Mouse (Mus musculus) heart, adult 2 months (tissue): ENCODE measurements at regions not wholly inside any gene's neighbourhood (a gene's known extent, or its start where the extent isn't known, plus 50 kb on each side); places are given as distances from the start of the nearest gene placed in this dataset.

ENCODE experiments used
- CTCF ChIP-seq: fragments of 200-600 bp; IDR thresholded peaks from 2 replicates; pipeline ENCODE4 v1.8.1; 2022; ENCODE audit warnings: antibody characterized with exemption, mild to moderate bottlenecking, moderate library complexity
- EP300 ChIP-seq: fragments of 200-500 bp; IDR thresholded peaks from 2 replicates; pipeline ENCODE4 v1.6.1; 2011; ENCODE audit warnings: low read depth, low read length, control low read depth; ENCODE audit not compliant: insufficient read depth
- POLR2A ChIP-seq: fragments of 200-500 bp; IDR thresholded peaks from 2 replicates; pipeline ENCODE4 v1.6.1; 2011; ENCODE audit warnings: mild to moderate bottlenecking, low read depth, low read length, control low read depth; ENCODE audit not compliant: insufficient read depth

DNA sequence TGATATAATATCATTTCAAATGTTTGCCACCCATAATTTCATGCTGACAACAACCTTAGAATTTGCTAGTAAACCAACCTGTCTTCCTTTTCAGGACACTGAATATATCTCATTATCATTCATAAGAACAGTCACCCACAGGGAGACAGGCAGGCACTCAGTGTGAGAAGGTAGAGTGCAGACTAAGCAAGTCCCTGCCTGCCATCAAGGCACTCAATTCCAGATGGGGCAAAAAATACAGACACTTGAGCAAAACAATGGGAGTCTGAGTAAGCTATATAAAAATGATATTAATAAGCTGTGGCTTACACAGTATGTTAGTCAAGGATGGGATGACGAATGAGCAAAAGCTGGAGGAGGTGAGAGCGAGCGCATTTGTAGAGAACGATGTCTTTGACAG lies 909.4 kb downstream of the Robo1 start:
- TF ChIP-seq CTCF = no peak
- no peak for TF ChIP-seq POLR2A
- TF ChIP-seq EP300 = no peak
